Mouse (Mus musculus): Measurements from ENCODE around the gene Sntn.

The Sntn gene

DNA sequence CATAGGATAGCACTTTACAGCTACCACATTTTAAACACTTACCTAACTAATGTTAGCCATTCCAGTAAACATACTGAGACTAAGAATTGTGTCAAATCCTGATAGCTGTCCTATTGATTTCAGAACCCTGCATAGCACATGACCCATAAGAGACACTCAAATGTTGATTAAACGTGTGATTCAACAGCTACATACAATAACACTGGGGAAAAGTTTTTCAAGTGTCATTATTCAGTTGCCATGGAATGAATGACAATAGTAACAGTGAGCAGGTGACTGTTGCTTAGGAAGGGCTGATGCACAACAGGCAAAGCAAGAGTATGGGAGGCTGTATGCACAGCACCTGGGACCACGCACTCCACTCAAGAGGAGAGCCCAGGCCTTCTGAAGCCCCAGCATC, at the start of gene Sntn:
TSS of gene Sntn (plus strand) at position 301 of the 400 bp plus-strand sequence.
- DNase-seq = no peak

DNA sequence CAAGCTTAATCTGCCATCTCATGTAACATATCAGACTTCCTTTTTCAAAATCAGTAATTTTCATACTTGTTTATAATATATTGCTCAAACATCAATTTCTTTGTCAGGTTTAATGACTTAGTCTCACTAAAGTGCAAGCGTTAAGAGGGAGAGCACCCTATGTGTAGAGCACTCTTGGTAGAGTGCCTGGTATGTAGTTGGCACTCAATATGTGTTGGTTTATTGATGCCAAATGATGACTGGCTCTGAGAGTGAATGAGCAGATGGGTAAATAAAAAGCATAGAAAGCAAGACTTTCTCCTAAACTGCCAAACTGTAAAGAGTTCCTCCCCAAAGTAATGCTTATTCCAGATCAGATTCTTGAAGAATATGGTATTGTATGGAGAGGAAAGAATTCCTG, 20.8 kb upstream of the Sntn start:
- DNase-seq = no peak

DNA sequence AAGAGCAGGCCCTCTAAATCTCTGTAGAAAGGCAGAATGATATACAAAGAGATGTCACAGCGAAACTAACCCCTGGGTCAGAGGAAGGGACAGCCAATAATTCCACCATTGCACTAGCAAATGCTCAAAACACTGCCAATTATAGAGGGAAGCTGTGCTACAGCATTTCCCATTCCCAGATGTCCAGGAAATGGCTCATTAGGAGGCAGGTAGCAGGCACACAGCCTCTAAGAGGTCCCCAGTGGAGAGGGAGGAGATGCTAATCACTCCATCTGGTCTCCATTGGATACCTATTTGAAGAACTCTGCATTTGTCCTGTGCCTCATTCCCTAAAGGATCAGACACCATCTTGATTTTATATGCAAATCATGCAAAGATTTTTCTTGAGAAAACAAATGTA, 19.6 kb upstream of the Sntn start:
- no peak for DNase-seq

DNA sequence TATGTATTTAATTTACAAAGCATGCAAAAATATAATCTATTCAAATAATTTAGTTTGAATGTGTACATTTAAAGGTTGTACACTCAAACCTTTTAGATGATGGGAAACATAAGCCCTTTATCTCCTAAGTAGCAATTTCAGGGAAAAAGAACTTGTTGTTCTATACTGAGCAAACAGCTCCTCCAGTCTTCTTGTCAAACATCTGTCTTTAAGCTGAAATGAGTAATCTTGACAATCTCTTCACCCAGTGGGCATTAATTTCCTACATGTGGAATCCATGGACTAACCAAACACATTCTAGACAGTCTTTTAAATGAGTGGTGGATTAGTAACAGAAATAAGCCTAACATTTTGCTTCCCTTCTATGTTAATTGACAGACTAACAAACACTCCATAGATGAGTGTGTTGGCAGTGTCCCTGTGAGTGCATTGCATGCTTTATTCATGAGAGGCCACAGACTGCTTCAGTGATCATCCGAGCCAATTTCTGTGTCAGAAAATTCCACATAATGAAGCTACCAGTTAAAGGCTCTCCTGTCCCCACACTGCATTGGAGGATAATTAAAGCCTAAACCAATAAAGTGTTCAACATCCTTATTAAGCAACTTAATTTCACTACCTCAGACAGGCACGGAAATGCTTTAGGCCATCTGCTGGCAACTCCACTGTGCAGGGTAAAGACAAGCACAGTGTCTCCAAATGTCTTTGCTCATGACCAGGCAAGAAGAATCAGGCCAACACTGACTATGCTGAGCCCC, 19.0 kb upstream of the Sntn start:
- DNase-seq = no peak

DNA sequence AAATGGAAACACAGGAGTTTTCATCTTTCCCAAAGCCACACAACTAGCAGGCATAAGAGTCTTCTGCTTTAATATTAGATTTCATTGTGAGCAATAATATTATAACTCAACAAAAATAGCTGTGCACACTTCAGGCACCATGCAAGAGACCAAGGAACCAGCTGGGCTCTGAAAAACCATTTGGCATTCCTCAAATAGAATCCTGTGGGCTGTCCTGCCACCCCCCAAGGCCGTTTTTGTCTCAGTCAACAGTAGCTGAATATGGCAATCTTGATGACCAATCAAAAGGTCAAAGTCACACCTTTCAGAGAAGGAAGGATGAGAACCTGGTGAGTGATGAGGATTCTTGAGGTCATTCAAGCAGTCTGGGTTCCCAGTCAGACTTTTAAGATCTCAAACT, 16.0 kb downstream of the Sntn start:
- DNase-seq = no peak

DNA sequence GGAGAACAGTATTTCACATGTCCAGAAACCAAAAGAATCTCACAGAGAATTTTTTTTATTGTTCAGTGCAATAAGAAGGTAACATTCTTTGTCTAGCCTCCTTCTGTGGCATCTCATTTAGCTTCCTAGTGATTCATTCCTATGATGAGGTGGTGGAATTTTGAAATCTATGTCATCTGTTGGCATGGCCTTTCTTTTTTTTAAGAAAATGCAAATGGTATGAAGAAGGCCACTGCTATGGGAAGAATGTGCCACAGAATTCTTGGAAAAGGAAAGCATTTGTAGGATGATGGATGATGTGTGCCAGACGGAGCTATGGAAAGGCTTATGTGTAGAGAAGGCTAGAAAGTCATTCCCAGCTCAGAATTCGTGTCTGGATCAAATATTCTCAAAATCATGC, 19.8 kb downstream of the Sntn start:
- no peak for DNase-seq

DNA sequence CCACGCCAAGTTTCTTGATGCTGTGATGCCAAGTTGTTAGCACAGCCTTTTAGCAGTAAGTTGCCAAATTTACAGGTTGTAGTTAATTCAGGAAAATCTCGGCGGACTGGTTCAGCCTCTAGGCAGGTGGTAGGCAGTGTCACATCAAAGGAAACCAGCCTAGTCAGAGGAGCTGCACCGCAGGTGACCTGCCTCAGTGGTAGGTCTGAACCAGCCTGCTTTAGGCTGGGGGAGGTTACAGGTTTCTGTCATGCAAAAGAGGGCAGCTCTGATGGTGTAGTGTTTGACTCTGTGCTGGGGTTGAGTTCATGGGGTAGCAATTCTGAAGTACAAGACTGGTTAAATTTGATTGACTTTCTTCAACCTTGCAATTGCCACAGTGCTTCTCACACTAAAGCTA, 61.6 kb downstream of the Sntn start:
- DNase-seq = no peak
